Comparison of ENCODE assay signal across 12 mouse cellular contexts in genomic region chr6:126340098-126340610, GRCm38 (mm10).
A peak's percentile ranks its signal among the peaks of the same experiment; 100 is the strongest.
DNase-seq lines count a peak whose midpoint lies in the region; ATAC-seq and TF ChIP-seq lines count a peak whose summit lies in the region.
"Had no signal": no experiment of that assay in that cellular context is flagged by ENCODE, and none has a peak within 500 bp of the region (broad histone marks: within the 10 kb centered on the region; RNA-seq: fewer than 3 reads in every experiment).

No protein-coding gene starts in this region.

- no peak overlapping the region for H3K27ac ChIP-seq in hindbrain, embryonic 13.5 days
- H3K27ac ChIP-seq in hindbrain, embryonic 12.5 days: no peak overlapping the region
- peak overlapping the region; percentile 60; the same call in 1 of the 2 replicates for H3K27ac ChIP-seq in forebrain, embryonic 16.5 days (ENCODE audit: low read length)
- no peak overlapping the region for H3K27ac ChIP-seq in heart, adult 2 months
- H3K27ac ChIP-seq: lung, embryonic 15.5 days had no signal

- TF ChIP-seq CTCF in heart, adult 2 months (IDR thresholded peaks at IDR 0.05): no peak

- no peaks in the 10 kb centered on the region for H3K9me3 ChIP-seq in hindbrain, embryonic 13.5 days
- no peaks in the 10 kb centered on the region for H3K9me3 ChIP-seq in hindbrain, embryonic 12.5 days (replicated peaks)
- H3K9me3 ChIP-seq in forebrain, embryonic 16.5 days (ENCODE audit: control insufficient read depth, low read length): no peaks in the 10 kb centered on the region
- H3K9me3 ChIP-seq: lung, embryonic 15.5 days had no signal

- DNase-seq in layer of hippocampus, adult 9-11 months: peak; percentile 83
- peak; percentile 46 for DNase-seq in right cerebral cortex, postnatal 25 days
- no peak for DNase-seq in spleen, adult 12 weeks (ENCODE audit: low spot score)
- no peak for DNase-seq in heart, adult 2 months
- DNase-seq in c-Kit-positive CD71-positive TER-119-positive erythroid progenitor cells, embryonic 14.5 days (ENCODE audit: low spot score): no peak
- DNase-seq: heart, postnatal 4 days; kidney, postnatal 4 days; thymus, adult 2 months had no signal

- no peaks in the 10 kb centered on the region for H3K36me3 ChIP-seq in hindbrain, embryonic 13.5 days
- no peaks in the 10 kb centered on the region for H3K36me3 ChIP-seq in hindbrain, embryonic 12.5 days
- no peaks in the 10 kb centered on the region for H3K36me3 ChIP-seq in forebrain, embryonic 16.5 days (ENCODE audit: control insufficient read depth, insufficient read depth)
- no peaks in the 10 kb centered on the region for H3K36me3 ChIP-seq in heart, adult 2 months (ENCODE audit: control insufficient read depth, insufficient read depth, low read length)
- H3K36me3 ChIP-seq: lung, embryonic 15.5 days had no signal

- no peak for TF ChIP-seq POLR2A in heart, adult 2 months (IDR thresholded peaks at IDR 0.05; ENCODE audit: insufficient read depth, low read depth, low read length)

- 63% methylated on average over 10 of the region's 10 CpGs for WGBS in hindbrain, embryonic 13.5 days
- 68% methylated on average over 10 of the region's 10 CpGs for WGBS in hindbrain, embryonic 12.5 days
- 36% methylated on average over 10 of the region's 10 CpGs for WGBS in forebrain, embryonic 16.5 days
- 57% methylated on average over 10 of the region's 10 CpGs for WGBS in heart, adult 2 months

- H3K4me1 ChIP-seq in hindbrain, embryonic 13.5 days (replicated peaks): no peaks in the 10 kb centered on the region
- no peaks in the 10 kb centered on the region for H3K4me1 ChIP-seq in hindbrain, embryonic 12.5 days
- H3K4me1 ChIP-seq in forebrain, embryonic 16.5 days (replicated peaks; ENCODE audit: control insufficient read depth, insufficient read depth, low read length): peaks cover 5% of the 10 kb centered on the region
- H3K4me1 ChIP-seq in heart, adult 2 months (ENCODE audit: control insufficient read depth, insufficient read depth, low read length): no peaks in the 10 kb centered on the region
- H3K4me1 ChIP-seq: lung, embryonic 15.5 days had no signal

- no peaks in the 10 kb centered on the region for H3K79me2 ChIP-seq in heart, adult 2 months (replicated peaks; ENCODE audit: control insufficient read depth, insufficient read depth, low read length)

- no peaks in the 10 kb centered on the region for H3K27me3 ChIP-seq in hindbrain, embryonic 13.5 days
- no peaks in the 10 kb centered on the region for H3K27me3 ChIP-seq in hindbrain, embryonic 12.5 days
- H3K27me3 ChIP-seq in forebrain, embryonic 16.5 days (replicated peaks; ENCODE audit: control insufficient read depth, insufficient read depth, low read length): no peaks in the 10 kb centered on the region
- no peaks in the 10 kb centered on the region for H3K27me3 ChIP-seq in heart, adult 2 months (ENCODE audit: control insufficient read depth, insufficient read depth, low read length)
- H3K27me3 ChIP-seq: lung, embryonic 15.5 days had no signal

- no peak overlapping the region for H3K4me3 ChIP-seq in hindbrain, embryonic 13.5 days
- no peak overlapping the region for H3K4me3 ChIP-seq in hindbrain, embryonic 12.5 days
- H3K4me3 ChIP-seq in forebrain, embryonic 16.5 days (replicated peaks; ENCODE audit: low read length): no peak overlapping the region
- no peak overlapping the region for H3K4me3 ChIP-seq in heart, adult 2 months
- H3K4me3 ChIP-seq: lung, embryonic 15.5 days had no signal

- no peak overlapping the region for H3K4me2 ChIP-seq in hindbrain, embryonic 13.5 days
- no peak overlapping the region for H3K4me2 ChIP-seq in hindbrain, embryonic 12.5 days (replicated peaks)
- no peak overlapping the region for H3K4me2 ChIP-seq in forebrain, embryonic 16.5 days (ENCODE audit: low read length)
- H3K4me2 ChIP-seq: lung, embryonic 15.5 days had no signal

- TF ChIP-seq EP300 in heart, adult 2 months (IDR thresholded peaks at IDR 0.05; ENCODE audit: insufficient read depth, low read depth, low read length): no peak

- ATAC-seq in hindbrain, embryonic 13.5 days (ENCODE audit: low FRiP score): peak; percentile 36; the same call in 1 of the 2 replicates
- no peak for ATAC-seq in hindbrain, embryonic 12.5 days (ENCODE audit: low FRiP score)
- ATAC-seq in forebrain, embryonic 16.5 days: peak; percentile 94

- intact Hi-C loops in heart, adult 2 months (cut with DNase I): no loop called here

- H3K9ac ChIP-seq in hindbrain, embryonic 13.5 days: no peak overlapping the region
- no peak overlapping the region for H3K9ac ChIP-seq in hindbrain, embryonic 12.5 days
- H3K9ac ChIP-seq in forebrain, embryonic 16.5 days (replicated peaks; ENCODE audit: low read depth, low read length): no peak overlapping the region
- H3K9ac ChIP-seq in heart, adult 2 months (ENCODE audit: low read depth, low read length): no peak overlapping the region
- H3K9ac ChIP-seq: lung, embryonic 15.5 days had no signal

Comparison
In these comparisons a context has a peak if more than half of its experiments do, and no peak if none do; other contexts are left out.
1. DNase-seq: peak in layer of hippocampus, adult 9-11 months (single experiment) and right cerebral cortex, postnatal 25 days (single experiment); none in spleen, adult 12 weeks (single experiment), heart, adult 2 months (0 of 2) and c-Kit-positive CD71-positive TER-119-positive erythroid progenitor cells, embryonic 14.5 days (single experiment).